Mouse (Mus musculus): Measurements from ENCODE around the gene Fam83f.
"Not testable (repeated sequence)": the region's sequence is repeated elsewhere in the genome, so short reads cannot be mapped to it uniquely, and the experiment has no call there.

Gene Fam83f

DNA sequence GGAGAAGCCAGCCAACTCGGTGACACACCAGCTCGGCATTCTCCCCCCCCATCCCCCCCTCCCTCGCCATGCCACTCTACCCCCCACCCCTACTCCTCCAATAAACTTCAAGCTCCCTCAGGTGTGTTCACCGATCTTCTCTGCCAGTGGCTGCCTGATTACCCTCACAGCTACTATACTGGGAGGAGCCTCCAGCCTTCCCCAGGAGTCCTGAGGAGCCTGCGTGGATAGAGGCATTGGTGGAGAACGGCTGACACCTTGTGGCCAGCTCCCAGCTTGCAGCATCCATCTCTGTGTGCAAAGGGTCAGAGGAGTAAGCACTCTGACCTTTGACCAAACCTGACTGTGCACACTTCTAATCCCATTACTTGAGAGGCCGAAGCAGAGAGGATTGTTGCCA, 32.6 kb downstream of the Fam83f start:
- in situ Hi-C loops (cut with MboI, MseI), result no loop called here

DNA sequence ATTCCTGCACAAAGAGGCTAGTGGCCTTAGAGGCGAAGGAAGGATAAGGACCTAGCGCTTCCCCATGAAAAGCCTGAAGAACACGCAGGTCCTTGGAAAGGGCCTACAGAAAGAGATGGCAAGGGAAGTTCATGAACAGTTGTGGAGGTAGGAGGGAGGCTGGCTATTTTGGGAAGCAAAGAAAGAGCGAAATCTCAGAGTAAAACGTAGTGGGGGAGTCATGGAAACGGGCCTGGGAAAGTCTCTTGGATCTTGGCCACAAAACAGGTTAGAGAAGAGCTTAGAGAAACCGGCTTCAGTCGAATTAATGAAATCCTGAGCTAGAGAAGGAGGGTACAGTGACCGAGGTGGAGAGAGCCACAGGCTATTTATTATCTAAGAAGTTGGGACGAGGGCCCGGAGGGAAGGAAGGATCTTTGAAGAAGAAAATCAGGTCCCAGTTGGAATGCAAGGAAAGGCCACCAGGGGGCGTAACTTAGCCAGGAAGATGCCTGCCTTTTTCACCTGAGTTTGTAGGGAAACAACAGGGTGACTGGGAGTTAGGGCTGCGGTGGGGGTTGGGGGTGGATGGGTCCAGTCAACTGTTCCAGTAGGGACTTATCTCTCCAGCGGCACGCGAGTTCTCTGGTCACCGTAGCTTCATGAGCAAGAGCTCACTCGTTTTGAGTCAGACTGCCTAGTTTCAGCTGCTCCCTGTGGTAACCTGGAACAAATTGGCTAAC, 34.3 kb downstream of the Fam83f start:
- in situ Hi-C loops (cut with MboI, MseI), result loop anchor here in 1 of 2 experiments (5.0 kb wide), 2 partner anchors 36 to 241 kb away; partner anchors contain the start of gene Adsl

DNA sequence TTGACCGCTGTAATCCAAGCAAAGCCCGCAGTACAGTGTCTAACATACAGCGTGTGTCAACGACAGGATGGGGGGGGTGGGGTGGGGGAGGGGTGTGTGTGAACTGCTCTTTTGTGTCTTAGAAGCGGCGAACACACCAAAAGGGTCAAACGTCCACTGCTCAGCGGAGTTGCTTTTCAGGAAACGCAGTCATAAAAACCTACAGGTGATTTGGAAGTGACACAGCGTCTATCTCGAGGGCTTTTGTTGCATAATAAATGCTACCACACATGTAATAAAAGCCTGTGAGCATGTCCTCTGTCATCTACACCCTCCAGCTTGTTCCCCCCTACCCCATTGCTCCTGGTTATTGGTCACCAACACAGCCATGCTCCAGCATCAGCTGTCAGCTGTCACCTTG, 34.9 kb downstream of the Fam83f start:
- in situ Hi-C loops (cut with MboI, MseI), result loop anchor here in 1 of 2 experiments (5.0 kb wide), 2 partner anchors 36 to 241 kb away; partner anchors contain the start of gene Adsl

DNA sequence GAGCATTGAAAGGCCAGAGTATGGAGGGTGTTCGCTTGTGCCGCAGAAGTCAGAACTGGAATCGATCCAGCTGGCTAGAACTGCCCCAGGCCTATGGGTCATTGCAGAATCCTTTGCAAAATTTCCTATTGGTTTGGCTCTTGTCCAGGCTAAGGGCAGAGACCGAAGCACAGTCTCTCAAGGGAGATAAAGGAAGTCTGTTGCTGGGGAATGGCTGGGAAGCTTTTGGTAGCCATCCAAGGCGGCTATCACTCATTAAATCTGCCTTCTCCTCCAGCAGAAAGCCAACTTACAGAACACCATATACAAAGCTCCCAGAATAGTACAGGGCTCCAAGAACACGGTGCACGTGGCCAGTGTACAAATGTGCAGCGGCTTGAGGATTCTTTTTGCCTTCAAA, 35.4 kb downstream of the Fam83f start:
- in situ Hi-C loops (cut with MboI, MseI), result loop anchor here in 1 of 2 experiments (5.0 kb wide), 2 partner anchors 35 to 240 kb away; partner anchors contain the start of gene Adsl

DNA sequence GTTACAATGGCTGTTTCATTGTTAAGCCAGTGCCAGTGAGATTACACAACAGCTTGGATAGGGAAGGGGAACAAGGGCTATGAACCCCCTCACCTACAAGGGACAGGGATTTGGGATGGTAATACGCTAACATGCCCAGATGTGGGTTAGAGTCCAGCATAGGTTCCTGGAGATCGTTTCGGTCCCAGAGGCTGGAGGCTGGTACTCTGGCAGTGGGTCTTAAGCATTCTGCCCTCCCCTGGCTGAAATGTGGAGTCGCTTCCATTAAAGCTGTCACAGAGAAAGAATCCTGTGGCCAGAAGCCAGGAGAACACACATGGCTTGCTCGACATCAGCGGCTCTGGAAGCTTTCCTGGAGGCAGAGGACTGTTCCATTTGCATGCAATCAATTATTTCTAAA, 37.9 kb downstream of the Fam83f start:
- in situ Hi-C loops (cut with MboI, MseI), result loop anchor here in 1 of 2 experiments (5.0 kb wide), 2 partner anchors 33 to 238 kb away; partner anchors contain the start of gene Adsl

DNA sequence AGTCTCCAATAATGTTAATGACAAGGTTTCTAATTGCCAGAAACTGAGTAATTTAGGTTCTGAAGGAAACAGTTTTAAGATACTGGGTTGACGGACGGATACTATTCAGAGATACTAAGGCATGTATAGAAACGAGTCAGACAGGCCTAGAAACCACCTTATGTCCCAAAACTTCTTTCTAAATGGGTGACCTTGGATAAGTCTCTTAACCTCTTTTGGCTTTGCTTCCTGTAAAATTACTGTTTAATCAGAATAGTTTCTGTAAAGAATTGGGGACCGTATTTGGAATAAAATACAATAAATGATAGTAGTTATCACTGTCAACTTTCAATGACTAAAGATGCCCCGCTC, 38.6 kb downstream of the Fam83f start:
- in situ Hi-C loops (cut with MboI, MseI), result no loop called here

DNA sequence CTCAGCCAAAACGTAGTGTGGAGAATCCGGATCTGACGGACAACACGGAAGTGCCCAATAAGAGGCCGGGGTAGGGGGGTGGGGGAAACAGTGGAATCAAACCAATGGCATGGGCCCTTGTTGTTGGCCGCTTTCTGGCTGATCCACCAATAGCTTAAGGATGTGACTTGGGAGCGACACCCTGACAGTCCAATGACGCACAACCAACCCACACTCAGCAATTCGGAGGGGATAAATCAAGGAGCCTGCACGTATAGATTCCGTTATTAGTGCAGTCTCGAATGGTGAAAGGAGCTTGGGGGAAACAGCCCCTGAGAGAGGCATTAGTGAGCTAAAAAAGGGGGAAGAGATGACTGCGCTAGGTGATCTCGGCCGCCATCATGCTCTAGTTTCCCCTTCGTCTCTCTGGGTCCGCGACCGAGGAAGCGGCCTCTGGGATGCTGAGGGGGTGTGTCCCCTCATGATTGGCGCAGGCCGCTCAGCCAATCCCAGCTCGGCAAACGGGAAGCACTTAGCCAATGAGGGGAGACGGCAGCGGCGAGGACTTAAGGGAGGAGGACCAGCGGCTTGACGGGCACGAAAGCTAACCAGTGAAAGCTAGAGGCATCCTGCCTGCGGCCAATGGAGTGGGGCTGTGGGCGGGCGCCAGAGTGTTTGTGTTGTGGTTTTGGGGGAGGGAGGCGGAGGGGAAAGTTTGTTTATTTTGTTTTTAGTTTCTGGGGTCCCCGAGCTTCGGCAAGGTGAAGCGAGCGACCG, 39.1 kb downstream of the Fam83f start, which contains the start of gene Tnrc6b:
Tnrc6b (plus strand) TSS at position 706 of the 756 bp plus-strand sequence.
- in situ Hi-C loops (cut with MboI, MseI), result no loop called here

DNA sequence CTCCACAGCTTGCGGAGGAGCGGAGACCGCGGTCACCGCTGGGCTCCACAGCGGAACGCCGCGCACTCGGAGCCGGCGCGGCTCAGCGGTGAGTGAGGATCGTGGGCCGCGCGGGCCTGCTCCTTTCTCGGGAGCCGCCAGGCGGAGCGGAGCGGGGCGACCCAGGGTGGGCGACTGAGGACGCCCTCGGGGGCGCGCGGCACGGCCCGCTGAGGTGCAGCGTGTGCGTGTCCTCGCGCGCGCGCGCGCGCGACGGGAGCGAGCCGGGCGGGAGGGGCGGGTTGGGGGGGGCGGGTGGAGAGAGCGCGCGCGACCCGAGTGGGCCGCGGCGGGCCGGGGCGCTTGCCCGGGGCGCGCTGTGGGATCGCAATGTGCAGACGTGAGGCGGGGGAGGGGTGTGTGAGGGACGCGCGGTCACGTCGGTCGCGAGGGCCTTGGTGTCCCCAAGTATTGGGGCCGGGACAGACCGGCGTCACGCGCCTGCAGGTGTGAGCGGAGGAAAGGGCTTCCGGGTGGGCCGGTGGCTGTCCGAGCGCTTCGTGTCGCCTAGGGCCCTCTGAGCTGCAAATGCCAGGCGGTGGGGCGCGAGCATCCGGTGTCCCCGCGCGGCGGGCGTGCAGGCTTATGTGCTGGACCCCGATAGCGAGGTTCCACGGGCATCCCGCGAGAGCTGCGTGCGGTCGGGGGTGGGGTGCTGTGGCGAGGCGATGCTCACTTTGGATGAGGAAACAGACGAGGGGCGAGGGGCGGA, 39.9 kb downstream of the Fam83f start:
- in situ Hi-C loops (cut with MboI, MseI), result no loop called here

DNA sequence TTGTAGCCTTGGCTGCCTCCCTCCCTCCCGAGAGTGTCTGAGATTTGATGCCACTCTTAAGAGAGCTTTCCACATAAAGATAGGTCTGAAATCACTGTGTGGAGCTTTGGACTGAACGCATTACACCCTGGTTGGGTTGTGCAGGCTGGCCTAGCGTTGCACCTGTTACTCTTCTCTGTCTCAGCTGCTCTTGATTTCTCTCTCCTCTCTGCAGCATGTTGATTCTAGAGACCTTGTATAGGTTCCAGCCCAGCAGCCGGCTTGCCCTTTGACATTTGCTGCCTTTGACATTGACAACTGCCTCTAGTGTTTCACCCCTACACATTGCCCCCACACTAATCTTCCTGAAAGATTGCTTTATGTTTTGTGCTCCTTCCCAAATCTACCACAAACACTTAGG, 42.7 kb downstream of the Fam83f start:
- in situ Hi-C loops (cut with MboI, MseI), result no loop called here

DNA sequence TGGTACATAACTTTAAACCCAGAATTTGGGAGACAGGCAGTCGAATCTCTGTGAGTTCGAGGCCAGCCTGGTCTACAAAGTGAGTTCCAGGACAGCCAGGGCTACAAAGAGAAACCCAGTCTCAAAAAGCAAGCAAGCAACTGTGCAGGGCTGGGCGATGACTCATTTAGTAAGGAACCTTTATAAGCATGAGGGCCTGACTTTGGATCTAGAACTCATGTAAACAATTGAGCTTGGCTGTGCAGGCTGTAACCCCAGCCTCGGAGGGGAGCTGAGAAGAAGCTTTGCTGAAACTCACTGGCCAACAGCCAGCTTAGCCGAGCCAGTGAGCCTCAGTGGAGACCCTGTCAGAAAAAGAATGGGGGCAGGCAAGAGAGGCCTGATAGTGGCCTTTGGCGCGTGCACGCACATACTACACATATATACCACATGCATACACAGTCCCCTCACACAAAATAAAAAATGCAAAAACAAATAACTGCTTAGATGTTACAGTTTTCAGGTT, 45.0 kb downstream of the Fam83f start:
- in situ Hi-C loops (cut with MboI, MseI), result loop anchor here in 1 of 2 experiments (5.0 kb wide), 1 partner anchor 61 kb away; no protein-coding TSS in a partner anchor

DNA sequence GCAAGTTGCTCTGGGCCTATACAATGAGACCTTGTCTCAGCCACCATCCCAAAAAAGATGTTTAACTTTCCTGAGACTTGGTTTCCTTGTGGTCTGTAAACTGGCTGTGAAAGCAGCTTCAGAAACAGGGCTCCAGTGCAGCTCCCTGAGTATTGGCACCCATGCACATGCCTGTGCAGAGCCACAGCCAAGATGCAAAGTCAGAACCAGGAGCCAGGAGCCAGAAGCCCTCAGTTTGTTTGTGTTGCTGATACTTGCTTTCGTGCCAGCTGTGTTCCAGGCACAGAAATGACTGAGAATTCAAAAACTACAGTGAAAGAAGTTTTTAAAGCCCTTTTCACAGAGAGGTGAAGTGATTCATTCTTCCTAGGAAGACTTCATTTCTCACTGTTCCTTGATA, 45.8 kb downstream of the Fam83f start:
- in situ Hi-C loops (cut with MboI, MseI), result loop anchor here in 1 of 2 experiments (5.0 kb wide), 1 partner anchor 60 kb away; no protein-coding TSS in a partner anchor

DNA sequence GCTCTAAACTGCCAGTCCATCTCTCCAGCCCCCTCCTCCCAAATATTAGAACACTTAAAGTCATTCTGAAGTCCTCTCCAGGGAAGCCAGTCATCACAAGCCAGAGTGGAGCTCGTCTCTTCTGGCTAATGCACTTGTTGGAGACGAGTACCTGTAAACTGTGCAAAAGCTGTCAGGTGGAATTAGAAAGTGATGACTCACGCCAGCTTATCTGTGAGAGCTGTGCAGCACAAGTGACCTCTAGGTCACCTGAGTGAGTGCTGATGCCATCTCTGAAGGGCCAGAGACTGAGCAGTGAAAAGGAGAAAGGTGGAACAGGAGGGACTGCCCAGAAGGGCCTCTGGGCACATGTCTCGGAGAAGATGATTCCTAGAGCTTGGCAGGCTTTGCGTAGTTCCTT, 48.6 kb downstream of the Fam83f start:
- in situ Hi-C loops (cut with MboI, MseI), result no loop called here

DNA sequence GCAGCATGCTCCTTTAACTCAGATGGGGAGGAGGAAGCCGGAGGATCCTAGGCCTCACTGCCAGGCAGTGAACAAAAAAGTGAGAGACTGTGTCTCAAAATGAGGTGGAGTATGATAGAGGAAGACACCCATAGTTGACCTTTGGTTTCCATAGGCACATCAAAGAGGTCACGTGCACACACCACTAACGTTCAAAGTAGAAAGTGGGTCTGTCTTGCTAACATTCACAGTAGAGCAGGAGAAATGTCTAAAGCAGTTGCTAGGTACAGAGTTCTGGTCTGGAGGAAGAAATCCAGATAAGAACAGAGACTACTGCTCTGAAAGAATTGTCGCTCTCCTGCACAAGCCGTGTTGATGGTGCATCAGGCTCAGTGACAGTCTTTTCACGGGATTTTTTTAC, 50.2 kb downstream of the Fam83f start:
- in situ Hi-C loops (cut with MboI, MseI), result no loop called here

DNA sequence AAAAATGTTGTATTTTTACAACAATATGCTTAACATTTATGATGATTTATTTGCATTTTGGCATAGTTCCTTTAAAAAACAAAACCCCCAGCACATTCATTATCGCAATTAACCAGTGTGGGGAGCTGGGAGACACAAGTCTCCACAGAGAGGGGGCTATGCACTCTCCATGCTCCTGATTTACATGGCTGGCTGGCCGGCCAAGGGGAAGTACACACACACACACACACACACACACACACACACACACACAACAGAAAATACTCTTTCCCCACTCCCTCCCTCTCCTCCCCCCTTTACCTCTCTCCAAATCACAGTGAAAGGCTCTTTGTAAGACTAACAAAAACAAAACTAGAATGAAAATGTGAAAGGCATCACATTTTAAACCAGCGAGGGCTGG, 50.7 kb downstream of the Fam83f start:
- in situ Hi-C loops (cut with MboI, MseI), result no loop called here

DNA sequence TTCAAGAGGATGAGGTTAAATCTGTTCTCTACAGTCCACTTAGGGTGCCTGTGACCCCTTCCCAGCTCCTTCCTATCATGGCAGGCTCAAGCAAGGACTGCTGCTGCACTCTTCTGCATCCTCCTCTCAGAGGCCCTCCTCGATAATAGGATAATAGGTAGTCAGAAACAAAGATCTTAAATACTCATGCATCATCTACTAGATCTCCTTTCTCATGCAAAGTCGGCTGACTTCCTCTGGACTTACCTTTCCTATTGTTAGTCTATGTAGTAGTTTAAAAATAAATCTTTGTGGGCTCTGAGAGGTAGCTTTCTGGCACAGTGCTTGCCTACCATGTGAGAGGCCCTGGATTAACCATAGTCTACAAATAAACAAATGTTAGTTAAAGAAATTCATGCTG, 57.8 kb downstream of the Fam83f start:
- in situ Hi-C loops (cut with MboI, MseI), result no loop called here

DNA sequence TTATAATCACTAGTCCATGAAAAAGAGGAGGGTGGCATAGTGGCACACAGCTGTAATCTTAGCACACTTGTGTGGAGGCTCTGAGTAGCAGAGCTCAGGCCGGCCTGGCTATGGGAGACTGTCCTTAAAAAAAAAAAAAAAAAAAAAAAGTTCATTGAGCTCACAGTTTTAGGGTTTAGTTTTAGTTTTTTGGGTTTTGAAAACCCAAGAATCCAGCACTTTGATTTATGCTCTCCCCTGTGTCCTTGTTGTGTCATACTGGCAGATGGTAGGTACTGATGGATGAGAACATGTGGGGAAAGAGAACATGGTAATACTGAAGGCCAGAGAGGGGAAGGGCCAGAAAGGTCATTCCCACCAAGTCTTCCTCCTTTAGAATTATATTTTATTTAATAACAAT, 59.4 kb downstream of the Fam83f start:
- in situ Hi-C loops (cut with MboI, MseI), result loop anchor here in 1 of 2 experiments (5.0 kb wide), 1 partner anchor 46 kb away; no protein-coding TSS in a partner anchor

DNA sequence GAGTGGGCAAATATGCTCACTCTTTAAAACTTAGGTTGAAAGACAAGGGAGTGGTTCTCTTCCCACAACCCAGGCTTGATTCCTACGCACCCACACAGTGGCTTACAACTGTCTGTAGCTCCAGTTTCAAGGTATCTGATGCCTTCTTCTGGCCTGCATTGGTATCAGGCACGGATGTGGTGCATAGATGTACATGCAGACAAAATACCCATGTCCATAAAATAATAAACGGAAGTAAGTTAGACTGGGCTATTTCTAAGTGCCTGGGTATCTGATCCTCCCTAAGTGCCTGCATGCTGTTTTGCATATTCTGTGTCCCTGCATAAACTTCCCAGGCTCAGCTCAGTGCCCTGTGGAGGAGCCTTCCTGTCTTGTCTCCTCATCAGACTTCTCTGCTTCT, 59.9 kb downstream of the Fam83f start:
- in situ Hi-C loops (cut with MboI, MseI), result loop anchor here in 1 of 2 experiments (5.0 kb wide), 1 partner anchor 46 kb away; no protein-coding TSS in a partner anchor

DNA sequence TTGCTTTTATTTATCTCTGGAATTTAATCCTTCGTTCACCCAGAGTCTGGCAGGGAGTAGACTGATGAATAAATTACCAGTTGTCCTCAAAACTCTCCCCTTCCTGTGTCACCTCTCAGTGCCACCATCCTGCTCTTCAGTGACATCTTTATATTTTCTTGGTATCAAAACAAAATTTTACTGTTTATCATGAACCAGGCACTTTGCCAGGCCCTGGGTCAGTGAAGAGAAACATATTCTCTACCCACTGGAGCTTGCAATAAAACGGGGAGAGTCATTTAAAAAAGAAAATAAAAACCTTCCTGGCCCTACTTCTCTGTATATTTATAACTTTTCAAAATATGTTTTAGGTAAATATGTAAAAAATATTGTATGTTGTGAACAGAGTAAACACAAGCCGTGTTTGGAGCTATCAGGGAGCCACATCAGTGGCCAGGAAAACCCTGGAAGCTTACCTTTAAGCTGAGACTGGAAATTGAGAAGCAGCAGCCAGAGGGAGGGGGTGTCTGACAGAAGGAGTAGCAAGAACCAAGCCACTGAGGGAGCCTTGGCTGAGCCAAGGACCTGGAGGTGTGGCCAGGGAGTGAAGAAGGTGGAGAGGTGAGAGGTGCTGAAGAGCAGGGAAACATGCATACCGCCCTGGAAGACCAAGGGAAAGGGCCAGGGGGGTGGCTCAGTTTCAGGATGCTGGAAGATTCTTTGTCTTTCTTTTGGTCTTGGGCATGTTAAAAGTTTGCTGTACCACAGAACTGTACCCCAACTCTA, 60.8 kb downstream of the Fam83f start:
- in situ Hi-C loops (cut with MboI, MseI), result loop anchor here in 1 of 2 experiments (5.0 kb wide), 1 partner anchor 45 kb away; no protein-coding TSS in a partner anchor

DNA sequence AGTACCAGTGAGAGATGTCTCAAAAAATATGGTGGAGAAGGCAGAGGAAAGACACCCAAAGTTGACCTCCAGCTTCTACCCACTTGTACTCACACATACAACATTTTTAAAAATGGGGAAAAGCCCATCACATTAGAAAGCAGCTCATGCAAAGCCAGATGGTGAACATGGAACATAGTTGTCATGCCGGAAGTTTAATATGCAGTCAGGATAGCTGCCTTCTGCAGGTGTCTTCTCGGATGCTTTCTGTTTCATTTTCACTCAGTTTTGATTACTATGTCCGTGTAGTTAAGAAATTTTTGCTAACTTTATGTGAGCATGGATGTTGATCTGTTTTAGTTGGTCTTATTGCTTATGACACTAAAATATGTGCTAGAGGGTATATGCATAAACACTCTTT, 63.7 kb downstream of the Fam83f start:
- in situ Hi-C loops (cut with MboI, MseI), result no loop called here

DNA sequence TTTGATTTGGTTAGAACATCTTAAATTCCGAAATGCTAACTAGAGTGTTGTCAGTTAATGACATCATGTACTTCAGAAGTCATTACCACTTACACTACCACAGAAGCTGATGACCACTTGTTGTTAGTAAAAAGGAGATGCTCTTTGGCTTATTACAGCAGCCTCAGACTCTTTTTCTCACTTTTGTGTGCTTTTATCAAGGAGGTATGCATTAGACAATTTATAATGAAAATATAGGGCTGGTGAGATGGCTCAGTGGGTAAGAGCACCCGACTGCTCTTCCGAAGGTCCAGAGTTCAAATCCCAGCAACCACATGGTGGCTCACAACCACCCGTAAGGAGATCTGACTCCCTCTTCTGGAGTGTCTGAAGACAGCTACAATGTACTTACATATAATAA, 64.1 kb downstream of the Fam83f start:
- in situ Hi-C loops (cut with MboI, MseI), result not testable (repeated sequence)

DNA sequence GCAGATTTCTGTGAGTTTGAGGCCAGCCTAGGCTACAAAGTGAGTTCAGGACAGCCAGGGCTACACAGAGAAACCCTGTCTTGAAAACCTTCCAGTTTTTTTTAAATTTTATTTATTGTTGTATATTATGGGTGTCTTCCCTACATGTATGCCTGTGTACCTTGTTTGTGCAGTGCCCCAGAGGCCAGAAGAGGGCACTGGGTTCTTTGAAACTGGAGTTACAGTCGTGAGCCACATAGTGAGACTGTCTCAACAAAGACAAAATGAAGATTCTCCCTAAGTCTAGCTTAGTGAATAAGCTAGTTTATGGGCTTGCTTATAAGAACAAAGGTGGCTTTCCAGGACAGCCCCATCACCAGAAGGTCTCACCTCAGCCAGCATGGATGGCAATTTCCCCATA, 64.9 kb downstream of the Fam83f start:
- in situ Hi-C loops (cut with MboI, MseI), result no loop called here
